Mouse (Mus musculus): ENCODE data around the gene Lrrc73. TPM values are rescaled to one million over a fixed set of nuclear protein-coding genes. Genes with fewer than 3 reads are reported as not detected.

The Lrrc73 gene
- total RNA-seq (2014; rRNA removed) (43.1 and 61.3 TPM in 2 replicates), polyA plus RNA-seq (2015; fragmentation: Nextera tagmentation; extraction: Ambion mirVana) (32.8 and 33.0 TPM in 2 replicates)

GRCm38 (mm10) chr17:46253452-46254084 is at the start of gene Lrrc73:
TSS of gene Lrrc73 (plus strand) at chr17:46253531.
- TF ChIP-seq CTCF (IDR thresholded peaks at IDR 0.05), result no peak
- Histone ChIP-seq H3K36me3 (ENCODE audit: insufficient read depth, low read length) (peaks cover 45% of the 10 kb centered on the region), H3K4me3 (ENCODE audit: low read depth, low read length) (peak within 1 kb of the TSS; percentile 87), H3K9ac (replicated peaks; ENCODE audit: low read length, poor library complexity, severe bottlenecking) (peak within 1 kb of the TSS; percentile 86), H3K9me3 (ENCODE audit: low read length) (no peaks in the 10 kb centered on the region), H3K4me1 (ENCODE audit: insufficient read depth, low read length) (peaks cover 11% of the 10 kb centered on the region; the same call in 1 of the 2 replicates), H3K4me2 (ENCODE audit: low read depth, low read length, poor library complexity, severe bottlenecking) (peak within 1 kb of the TSS; percentile 84), H3K27ac (ENCODE audit: low read depth, low read length) (peak within 1 kb of the TSS; percentile 78), H3K27me3 (ENCODE audit: insufficient read depth, low read length) (no peaks in the 10 kb centered on the region)
- DNase-seq (ENCODE audit: low spot score) (peak; percentile 93), ATAC-seq (ENCODE audit: low FRiP score) (peak; percentile 85)
- whole genome bisulfite sequencing, result 2% methylated on average over 42 of the region's 48 CpGs

- H3K4me2 ChIP-seq (ENCODE audit: low read depth, low read length, poor library complexity, severe bottlenecking), result no peak overlapping the region
- H3K27ac ChIP-seq (ENCODE audit: low read depth, low read length), result no peak overlapping the region
- no peaks in the 10 kb centered on the region for H3K27me3 ChIP-seq (ENCODE audit: insufficient read depth, low read length)
- no peak for TF ChIP-seq CTCF (IDR thresholded peaks at IDR 0.05)
- ATAC-seq (ENCODE audit: low FRiP score), result no peak
- H3K4me1 ChIP-seq (ENCODE audit: insufficient read depth, low read length), result peaks cover 10% of the 10 kb centered on the region
- no peaks in the 10 kb centered on the region for H3K9me3 ChIP-seq (ENCODE audit: low read length)
- no peak overlapping the region for H3K9ac ChIP-seq (replicated peaks; ENCODE audit: low read length, poor library complexity, severe bottlenecking)
- peaks cover 45% of the 10 kb centered on the region for H3K36me3 ChIP-seq (ENCODE audit: insufficient read depth, low read length)
- H3K4me3 ChIP-seq (ENCODE audit: low read depth, low read length), result no peak overlapping the region
- DNase-seq (ENCODE audit: low spot score), result no peak
Measured at GRCm38 (mm10) chr17:46206676-46207075, 46.7 kb upstream of the Lrrc73 start.

- no peak overlapping the region for H3K4me2 ChIP-seq (ENCODE audit: low read depth, low read length, poor library complexity, severe bottlenecking)
- WGBS, result 93% methylated on average over 3 of the region's 3 CpGs
Measured at GRCm38 (mm10) chr17:46210550-46210949, 42.8 kb upstream of the Lrrc73 start.

GRCm38 (mm10) chr17:46221601-46222000 is 31.7 kb upstream of the Lrrc73 start:
- Histone ChIP-seq H3K27ac (ENCODE audit: low read depth, low read length) (no peak overlapping the region), H3K4me3 (ENCODE audit: low read depth, low read length) (no peak overlapping the region), H3K27me3 (ENCODE audit: insufficient read depth, low read length) (no peaks in the 10 kb centered on the region), H3K9me3 (ENCODE audit: low read length) (no peaks in the 10 kb centered on the region), H3K4me1 (ENCODE audit: insufficient read depth, low read length) (no peaks in the 10 kb centered on the region), H3K9ac (replicated peaks; ENCODE audit: low read length, poor library complexity, severe bottlenecking) (no peak overlapping the region), H3K4me2 (ENCODE audit: low read depth, low read length, poor library complexity, severe bottlenecking) (no peak overlapping the region), H3K36me3 (ENCODE audit: insufficient read depth, low read length) (peaks cover 87% of the 10 kb centered on the region)
- WGBS, result 97% methylated on average over 3 of the region's 3 CpGs
- no peak for DNase-seq (ENCODE audit: low spot score)
- TF ChIP-seq CTCF (IDR thresholded peaks at IDR 0.05), result no peak
- no peak for ATAC-seq (ENCODE audit: low FRiP score)

More at GRCm38 (mm10) chr17:46210550-46210949, 42.8 kb upstream of the Lrrc73 start:
- Histone ChIP-seq H3K36me3 (ENCODE audit: insufficient read depth, low read length) (peaks cover 72% of the 10 kb centered on the region), H3K27me3 (ENCODE audit: insufficient read depth, low read length) (no peaks in the 10 kb centered on the region), H3K9ac (replicated peaks; ENCODE audit: low read length, poor library complexity, severe bottlenecking) (no peak overlapping the region), H3K9me3 (ENCODE audit: low read length) (no peaks in the 10 kb centered on the region), H3K4me1 (ENCODE audit: insufficient read depth, low read length) (no peaks in the 10 kb centered on the region), H3K4me3 (ENCODE audit: low read depth, low read length) (no peak overlapping the region), H3K27ac (ENCODE audit: low read depth, low read length) (no peak overlapping the region)
- no peak for DNase-seq (ENCODE audit: low spot score)
- TF ChIP-seq CTCF (IDR thresholded peaks at IDR 0.05), result no peak
- no peak for ATAC-seq (ENCODE audit: low FRiP score)

- ATAC-seq (ENCODE audit: low FRiP score) (no peak), DNase-seq (ENCODE audit: low spot score) (no peak)
- Histone ChIP-seq H3K4me1 (ENCODE audit: insufficient read depth, low read length) (no peaks in the 10 kb centered on the region), H3K36me3 (ENCODE audit: insufficient read depth, low read length) (peaks cover 80% of the 10 kb centered on the region), H3K27ac (ENCODE audit: low read depth, low read length) (no peak overlapping the region), H3K4me3 (ENCODE audit: low read depth, low read length) (no peak overlapping the region), H3K9me3 (ENCODE audit: low read length) (no peaks in the 10 kb centered on the region), H3K27me3 (ENCODE audit: insufficient read depth, low read length) (no peaks in the 10 kb centered on the region), H3K9ac (replicated peaks; ENCODE audit: low read length, poor library complexity, severe bottlenecking) (no peak overlapping the region), H3K4me2 (ENCODE audit: low read depth, low read length, poor library complexity, severe bottlenecking) (no peak overlapping the region)
- TF ChIP-seq CTCF (IDR thresholded peaks at IDR 0.05), result no peak
- 93% methylated on average over 7 of the region's 7 CpGs for WGBS
Measured at GRCm38 (mm10) chr17:46227576-46227975, 25.8 kb upstream of the Lrrc73 start.

- no peak for TF ChIP-seq CTCF (IDR thresholded peaks at IDR 0.05)
- no peak overlapping the region for H3K4me3 ChIP-seq (ENCODE audit: low read depth, low read length)
- ATAC-seq (ENCODE audit: low FRiP score) (no peak), DNase-seq (ENCODE audit: low spot score) (no peak)
- H3K9ac ChIP-seq (replicated peaks; ENCODE audit: low read length, poor library complexity, severe bottlenecking), result no peak overlapping the region
- H3K9me3 ChIP-seq (ENCODE audit: low read length), result no peaks in the 10 kb centered on the region
- H3K27ac ChIP-seq (ENCODE audit: low read depth, low read length), result no peak overlapping the region
- H3K36me3 ChIP-seq (ENCODE audit: insufficient read depth, low read length), result peaks cover 50% of the 10 kb centered on the region
- no peak overlapping the region for H3K4me2 ChIP-seq (ENCODE audit: low read depth, low read length, poor library complexity, severe bottlenecking)
- no peaks in the 10 kb centered on the region for H3K27me3 ChIP-seq (ENCODE audit: insufficient read depth, low read length)
- H3K4me1 ChIP-seq (ENCODE audit: insufficient read depth, low read length), result no peaks in the 10 kb centered on the region
- WGBS, result 88% methylated on average over 1 of the region's 1 CpGs
Measured at GRCm38 (mm10) chr17:46236067-46236466, 17.3 kb upstream of the Lrrc73 start.
